Mouse (Mus musculus) hindbrain, embryonic 14.5 days (tissue): ENCODE data around the gene Med12l. TPM values are rescaled to one million over a fixed set of nuclear protein-coding genes. Genes with fewer than 3 reads are reported as not detected.

Experiments
- ATAC-seq: fragments of 200-750 bp; cut with Nextera tagmentation; 2 replicates; pipeline ENCODE4 v1.8.0; 2017; ENCODE audit warnings: moderate number of reproducible peaks, mild to moderate bottlenecking, moderate TSS enrichment, moderate library complexity; ENCODE audit not compliant: low FRiP score
- DNase-seq: peaks from one replicate; pipeline ENCODE4 v3.0.0-alpha.2; 2015; ENCODE audit warnings: low spot score
- H3K27ac ChIP-seq: fragments of 300-500 bp; sonication (generic); 2 replicates; pipeline ENCODE4 v1.5.1; 2014; ENCODE audit warnings: mild to moderate bottlenecking, moderate library complexity
- H3K27me3 ChIP-seq: fragments of 300-500 bp; sonication (generic); 2 replicates; pipeline ENCODE4 v1.6.1; 2014; ENCODE audit warnings: mild to moderate bottlenecking, low read length, mixed read lengths; ENCODE audit not compliant: control insufficient read depth, insufficient read depth
- H3K36me3 ChIP-seq: fragments of 300-500 bp; sonication (generic); replicated peaks from 2 replicates; pipeline ENCODE4 v1.6.1; 2014; ENCODE audit not compliant: control insufficient read depth, insufficient read depth
- H3K4me1 ChIP-seq: fragments of 300-500 bp; sonication (generic); replicated peaks from 2 replicates; pipeline ENCODE4 v1.6.1; 2014; ENCODE audit warnings: antibody characterized with exemption, low read length, mixed read lengths; ENCODE audit not compliant: control insufficient read depth, insufficient read depth
- H3K4me2 ChIP-seq: fragments of 300-500 bp; sonication (generic); replicated peaks from 2 replicates; pipeline ENCODE4 v1.6.1; 2014; ENCODE audit warnings: mild to moderate bottlenecking, moderate library complexity
- H3K4me3 ChIP-seq: fragments of 300-500 bp; sonication (generic); replicated peaks from 2 replicates; pipeline ENCODE4 v1.5.1; 2014; ENCODE audit warnings: mild to moderate bottlenecking, low read length
- H3K9ac ChIP-seq: fragments of 300-500 bp; sonication (generic); 2 replicates; pipeline ENCODE4 v1.6.1; 2014
- H3K9me3 ChIP-seq: fragments of 300-500 bp; sonication (generic); 2 replicates; pipeline ENCODE4 v1.6.1; 2016; ENCODE audit warnings: low read length; ENCODE audit not compliant: control insufficient read depth
- WGBS: fragments of 180-500 bp; shearing (Covaris S2); extraction: QIAGEN DNeasy Blood & Tissue Kit; methylation state at CpG from one replicate; pipeline ENCODE4 v1.1.7; 2014; 5-methylcytosine and 5-hydroxymethylcytosine counted together
- polyA plus RNA-seq: library from polyadenylated mRNA; unstranded; fragments of >200 nt; fragmentation: Nextera tagmentation; extraction: Ambion mirVana; gene quantifications from 2 replicates; pipeline ENCODE4 v1.2.1, GENCODE M21; 2014

Med12l gene
- polyA plus RNA-seq, 1 experiment from 2014 or later, result 7.4 TPM

GRCm38 (mm10) chr3:59361895-59362294 is 356.3 kb downstream of the Med12l start:
- no peaks in the 10 kb centered on the region for H3K27me3 ChIP-seq
- no peaks in the 10 kb centered on the region for H3K36me3 ChIP-seq
- ATAC-seq, result no peak
- no peaks in the 10 kb centered on the region for H3K4me1 ChIP-seq
- H3K4me2 ChIP-seq, result no peak overlapping the region
- no peak overlapping the region for H3K4me3 ChIP-seq
- no peak for DNase-seq
- H3K9ac ChIP-seq, result no peak overlapping the region
- H3K9me3 ChIP-seq, result no peaks in the 10 kb centered on the region
- no peak overlapping the region for H3K27ac ChIP-seq
- WGBS, result 90% methylated on average over 1 of the region's 1 CpGs

Other genes starting within 250 kb of the Med12l start
- 0.09 TPM in 1 of 2 replicates, not detected in the other for gene Mindy4b-ps, start 183.5 kb upstream of the Med12l start, polyA plus RNA-seq
- gene Clrn1, start 120.5 kb upstream of the Med12l start, polyA plus RNA-seq, result 2.1 and 2.6 TPM in 2 replicates
- 0.81 and 1.3 TPM in 2 replicates for gene Gpr171, start 96.0 kb downstream of the Med12l start, polyA plus RNA-seq
- 4.0 and 4.4 TPM in 2 replicates for gene P2ry14, start 147.8 kb downstream of the Med12l start, polyA plus RNA-seq
- 0.13 TPM in 1 of 2 replicates, not detected in the other for gene Gpr87, start 189.3 kb downstream of the Med12l start, polyA plus RNA-seq
- gene P2ry13, start 205.1 kb downstream of the Med12l start, polyA plus RNA-seq, result 1.7 and 2.4 TPM in 2 replicates